Mouse (Mus musculus) stomach, postnatal 0 days (tissue): ENCODE measurements at regions not wholly inside any gene's neighbourhood (a gene's known extent, or its start where the extent isn't known, plus 50 kb on each side); places are given as distances from the start of the nearest gene placed in this dataset.

Experiments
- CTCF ChIP-seq: IDR thresholded peaks from 2 replicates; pipeline ENCODE4 v1.5.1; 2016; ENCODE audit warnings: antibody characterized with exemption, low read depth, mild to moderate bottlenecking, moderate library complexity
- EP300 ChIP-seq: optimal IDR thresholded peaks from 2 replicates; pipeline ENCODE3; 2016; ENCODE audit warnings: antibody characterized with exemption

DNA sequence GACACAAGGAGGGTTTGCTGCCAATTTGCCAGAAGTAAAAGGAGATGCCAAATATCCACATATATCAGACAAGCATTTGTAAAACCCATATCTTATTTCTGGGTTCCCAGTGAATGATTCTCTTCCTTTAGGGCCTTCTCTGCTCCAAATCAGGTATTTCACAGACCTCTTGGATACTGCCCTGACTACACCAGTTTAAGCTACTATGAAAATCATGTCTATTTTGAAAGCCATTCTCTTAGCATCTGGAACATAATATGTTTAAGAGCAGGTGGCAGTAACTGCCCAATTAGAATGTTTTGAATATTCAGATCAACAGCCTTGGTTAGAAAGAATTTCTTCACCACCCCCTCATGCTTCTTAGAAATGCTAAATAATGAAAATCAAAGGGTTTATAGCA is 575.8 kb upstream of the Kif2b start:
- TF ChIP-seq CTCF: no peak
- TF ChIP-seq EP300: no peak
